Mouse (Mus musculus): Measurements from ENCODE around the gene Nab1. TPM values are rescaled to one million over a fixed set of nuclear protein-coding genes. Genes with fewer than 3 reads are reported as not detected.

Nab1 gene
- polyA plus RNA-seq, 1 experiment, result 15.8 TPM

GRCm38 (mm10) chr1:52489538-52490181 is 10.8 kb downstream of the Nab1 start:
- no peak overlapping the region for H3K27ac ChIP-seq (ENCODE audit: insufficient read depth, low read length)
- no peak overlapping the region for H3K4me3 ChIP-seq (ENCODE audit: insufficient read depth, low read length)
- TF ChIP-seq CTCF (IDR thresholded peaks at IDR 0.05; ENCODE audit: extremely low read depth, insufficient read depth, low read length) (no peak), POLR2A (IDR thresholded peaks at IDR 0.05; ENCODE audit: extremely low read depth, insufficient read depth, low read length) (no peak)
- H3K4me1 ChIP-seq (ENCODE audit: control insufficient read depth, insufficient read depth, low read length), result no peaks in the 10 kb centered on the region

DNA sequence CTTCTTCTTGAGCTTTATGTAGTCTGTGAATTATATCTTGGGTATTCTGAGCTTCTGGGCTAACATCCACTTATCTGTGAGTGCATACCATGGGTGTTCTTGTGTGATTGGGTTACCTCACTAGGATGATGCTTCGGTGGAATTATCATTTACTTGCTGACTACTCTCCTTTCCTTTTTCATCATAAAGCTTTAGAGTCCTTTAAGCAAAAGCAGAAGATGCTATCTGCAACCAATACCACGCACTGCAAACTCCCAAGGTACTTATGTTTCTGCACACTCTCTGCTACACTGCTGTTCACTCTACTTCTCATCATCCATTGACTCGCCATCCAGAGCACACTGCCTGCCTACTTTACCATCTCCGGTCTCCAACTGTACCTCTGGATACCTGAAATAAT is 15.5 kb downstream of the Nab1 start:
- no peaks in the 10 kb centered on the region for H3K4me1 ChIP-seq (ENCODE audit: control insufficient read depth, insufficient read depth, low read length)
- H3K27ac ChIP-seq (ENCODE audit: insufficient read depth, low read length), result no peak overlapping the region

GRCm38 (mm10) chr1:52474291-52474690 is 26.2 kb downstream of the Nab1 start:
- H3K4me3 ChIP-seq (ENCODE audit: insufficient read depth, low read length), result no peak overlapping the region
- TF ChIP-seq POLR2A (IDR thresholded peaks at IDR 0.05; ENCODE audit: extremely low read depth, insufficient read depth, low read length) (no peak), CTCF (IDR thresholded peaks at IDR 0.05; ENCODE audit: extremely low read depth, insufficient read depth, low read length) (no peak)
- no peak overlapping the region for H3K27ac ChIP-seq (ENCODE audit: insufficient read depth, low read length)
- H3K4me1 ChIP-seq (ENCODE audit: control insufficient read depth, insufficient read depth, low read length), result peaks cover 2% of the 10 kb centered on the region; the same call in 1 of the 2 replicates

More for the DNA sequence above, 15.5 kb downstream of the Nab1 start:
- no peak for TF ChIP-seq POLR2A (IDR thresholded peaks at IDR 0.05; ENCODE audit: extremely low read depth, insufficient read depth, low read length)
- TF ChIP-seq CTCF (IDR thresholded peaks at IDR 0.05; ENCODE audit: extremely low read depth, insufficient read depth, low read length), result no peak
- H3K4me3 ChIP-seq (ENCODE audit: insufficient read depth, low read length), result no peak overlapping the region

DNA sequence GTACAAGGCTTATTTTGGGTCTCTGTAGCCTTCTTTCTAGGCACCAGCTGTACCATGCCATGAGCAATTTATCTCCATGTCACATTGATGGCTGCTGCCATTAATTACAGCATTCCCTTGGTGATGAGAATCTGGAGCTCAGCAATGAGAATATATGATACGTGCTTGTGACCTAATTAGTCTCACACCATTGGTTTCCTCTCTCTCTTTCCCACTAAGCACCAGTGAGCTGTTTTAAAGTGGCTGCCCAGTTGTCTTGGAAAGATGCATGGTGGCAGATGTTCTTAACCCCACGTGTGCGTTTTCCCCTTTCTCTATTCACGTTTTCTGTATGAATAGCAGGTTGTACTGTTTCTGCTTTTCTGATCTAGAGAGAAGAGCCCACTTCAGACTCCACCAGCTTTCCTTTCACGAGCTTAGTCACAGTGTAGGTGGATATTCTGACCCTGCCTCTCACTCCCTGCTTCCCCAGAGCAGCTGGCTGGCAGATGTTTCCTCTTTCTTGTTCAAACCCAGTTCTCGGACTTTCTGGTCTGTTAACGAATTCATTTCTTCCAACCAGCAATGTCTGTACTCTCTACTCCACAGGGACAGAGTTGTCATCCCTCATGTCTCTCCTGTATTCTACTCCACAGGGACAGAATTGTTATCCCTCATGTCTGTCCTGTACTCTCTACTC is 29.5 kb downstream of the Nab1 start:
- H3K27ac ChIP-seq (ENCODE audit: insufficient read depth, low read length), result no peak overlapping the region; the same call in 1 of the 2 replicates
- peaks cover 3% of the 10 kb centered on the region; the same call in 1 of the 2 replicates for H3K4me1 ChIP-seq (ENCODE audit: control insufficient read depth, insufficient read depth, low read length)
- no peak overlapping the region for H3K4me3 ChIP-seq (ENCODE audit: insufficient read depth, low read length)
- TF ChIP-seq POLR2A (IDR thresholded peaks at IDR 0.05; ENCODE audit: extremely low read depth, insufficient read depth, low read length) (no peak), CTCF (IDR thresholded peaks at IDR 0.05; ENCODE audit: extremely low read depth, insufficient read depth, low read length) (no peak)

GRCm38 (mm10) chr1:52470326-52470725 is 30.2 kb downstream of the Nab1 start:
- no peak overlapping the region for H3K27ac ChIP-seq (ENCODE audit: insufficient read depth, low read length)

GRCm38 (mm10) chr1:52466518-52467120 is 33.9 kb downstream of the Nab1 start:
- H3K4me3 ChIP-seq (ENCODE audit: insufficient read depth, low read length), result no peak overlapping the region
- TF ChIP-seq CTCF (IDR thresholded peaks at IDR 0.05; ENCODE audit: extremely low read depth, insufficient read depth, low read length) (no peak), POLR2A (IDR thresholded peaks at IDR 0.05; ENCODE audit: extremely low read depth, insufficient read depth, low read length) (no peak)
- peaks cover 5% of the 10 kb centered on the region; the same call in 1 of the 2 replicates for H3K4me1 ChIP-seq (ENCODE audit: control insufficient read depth, insufficient read depth, low read length)
- H3K27ac ChIP-seq (ENCODE audit: insufficient read depth, low read length), result no peak overlapping the region

More at GRCm38 (mm10) chr1:52470326-52470725, 30.2 kb downstream of the Nab1 start:
- TF ChIP-seq CTCF (IDR thresholded peaks at IDR 0.05; ENCODE audit: extremely low read depth, insufficient read depth, low read length) (no peak), POLR2A (IDR thresholded peaks at IDR 0.05; ENCODE audit: extremely low read depth, insufficient read depth, low read length) (no peak)
- Histone ChIP-seq H3K4me1 (ENCODE audit: control insufficient read depth, insufficient read depth, low read length) (peaks cover 5% of the 10 kb centered on the region; the same call in 1 of the 2 replicates), H3K4me3 (ENCODE audit: insufficient read depth, low read length) (no peak overlapping the region)

DNA sequence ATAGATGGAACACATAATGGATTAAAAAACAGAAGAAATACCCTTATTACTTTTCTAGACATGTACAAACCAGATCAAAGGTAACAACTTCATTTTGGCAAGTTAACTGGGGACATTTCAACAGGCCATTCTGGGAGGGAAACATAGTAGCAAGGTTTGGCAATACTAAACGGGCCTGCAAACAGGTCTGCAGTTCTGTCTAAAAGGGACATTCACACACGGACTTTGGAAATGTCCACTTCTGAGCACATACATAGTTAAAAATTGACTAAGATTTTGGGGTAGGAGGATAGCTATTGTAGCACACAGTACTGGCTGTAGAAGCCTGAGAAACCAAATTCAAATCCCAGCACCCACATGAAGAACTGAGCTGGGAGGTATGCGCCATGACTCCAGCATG is 34.6 kb downstream of the Nab1 start:
- H3K4me1 ChIP-seq (ENCODE audit: control insufficient read depth, insufficient read depth, low read length), result peaks cover 5% of the 10 kb centered on the region; the same call in 1 of the 2 replicates
- no peak overlapping the region for H3K4me3 ChIP-seq (ENCODE audit: insufficient read depth, low read length)
- TF ChIP-seq CTCF (IDR thresholded peaks at IDR 0.05; ENCODE audit: extremely low read depth, insufficient read depth, low read length), result no peak
- no peak for TF ChIP-seq POLR2A (IDR thresholded peaks at IDR 0.05; ENCODE audit: extremely low read depth, insufficient read depth, low read length)
- H3K27ac ChIP-seq (ENCODE audit: insufficient read depth, low read length), result peak overlapping the region; percentile 65

DNA sequence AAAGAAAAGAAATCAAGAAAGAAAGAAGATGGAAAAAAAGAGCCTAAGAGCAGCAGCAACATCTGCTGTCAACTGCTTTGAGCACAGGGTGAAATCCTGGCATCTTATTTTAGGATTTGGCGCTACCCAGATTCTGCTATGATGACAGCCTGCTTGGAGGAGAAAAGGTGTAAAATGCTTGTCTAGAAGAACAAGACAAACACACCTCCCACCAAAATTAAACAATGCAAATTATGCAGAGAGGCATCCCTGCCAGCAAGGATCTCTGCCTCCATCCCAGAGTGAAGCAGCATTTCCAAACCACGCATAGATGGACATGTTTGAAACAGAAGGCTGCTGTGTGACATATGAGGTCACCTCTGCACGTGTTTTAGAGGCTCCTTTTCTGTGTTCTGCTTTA is 35.2 kb downstream of the Nab1 start:
- no peak for TF ChIP-seq CTCF (IDR thresholded peaks at IDR 0.05; ENCODE audit: extremely low read depth, insufficient read depth, low read length)
- TF ChIP-seq POLR2A (IDR thresholded peaks at IDR 0.05; ENCODE audit: extremely low read depth, insufficient read depth, low read length), result no peak
- Histone ChIP-seq H3K4me1 (ENCODE audit: control insufficient read depth, insufficient read depth, low read length) (peaks cover 4% of the 10 kb centered on the region; the same call in 1 of the 2 replicates), H3K27ac (ENCODE audit: insufficient read depth, low read length) (0 out of 2 replicates have a peak overlapping the region, but pooled peaks have one; percentile 10), H3K4me3 (ENCODE audit: insufficient read depth, low read length) (no peak overlapping the region)

DNA sequence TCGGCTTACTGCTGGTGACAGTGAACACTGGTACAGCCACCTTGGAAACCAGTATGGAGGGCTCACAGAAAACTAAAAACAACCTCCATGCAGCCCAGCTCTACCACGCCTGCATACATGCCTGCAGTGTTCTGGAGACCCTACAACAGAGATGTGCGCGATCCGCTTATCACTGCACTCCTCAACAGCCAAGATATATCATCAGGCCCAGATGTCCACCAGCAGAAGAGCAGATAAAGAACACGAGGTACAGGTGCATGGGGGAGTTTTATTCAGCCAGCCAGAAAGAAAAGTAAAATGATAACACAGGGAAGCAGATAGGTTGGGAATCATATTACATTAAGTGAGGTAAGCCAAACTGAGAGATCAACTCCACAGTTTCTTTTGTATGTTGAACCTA is 37.2 kb downstream of the Nab1 start:
- Histone ChIP-seq H3K4me3 (ENCODE audit: insufficient read depth, low read length) (no peak overlapping the region), H3K4me1 (ENCODE audit: control insufficient read depth, insufficient read depth, low read length) (peaks cover 3% of the 10 kb centered on the region; the same call in 1 of the 2 replicates), H3K27ac (ENCODE audit: insufficient read depth, low read length) (no peak overlapping the region)
- TF ChIP-seq POLR2A (IDR thresholded peaks at IDR 0.05; ENCODE audit: extremely low read depth, insufficient read depth, low read length) (no peak), CTCF (IDR thresholded peaks at IDR 0.05; ENCODE audit: extremely low read depth, insufficient read depth, low read length) (no peak)

Data from cortical plate, adult 2 months (tissue).